Mouse (Mus musculus) cerebellum, adult (tissue): ENCODE results near the gene Rab11b.

Experiments used
- ATAC-seq: cut with Nextera tagmentation; 2 replicates; pipeline ENCODE4 v1.9.2; 2017; ENCODE audit warnings: mild to moderate bottlenecking, moderate library complexity, mixed read lengths; ENCODE audit not compliant: insufficient number of reproducible peaks, low FRiP score, low TSS enrichment

Gene Rab11b

GRCm38 (mm10) chr17:33760255-33761165 lies at the start of gene Rab11b:
Rab11b (minus strand) TSS chr17:33760530.
- ATAC-seq = peak; percentile 99

GRCm38 (mm10) chr17:33808192-33808591 lies 47.9 kb upstream of the Rab11b start:
- ATAC-seq = no peak

- ATAC-seq = no peak
These were observed 47.0 kb upstream of the Rab11b start for GRCm38 (mm10) chr17:33807181-33807888.

GRCm38 (mm10) chr17:33804745-33805144 lies 44.4 kb upstream of the Rab11b start:
- ATAC-seq = no peak

GRCm38 (mm10) chr17:33804205-33804604 lies 43.9 kb upstream of the Rab11b start:
- no peak for ATAC-seq

GRCm38 (mm10) chr17:33802221-33802620 lies 41.9 kb upstream of the Rab11b start:
- no peak for ATAC-seq

- no peak for ATAC-seq
These were observed 38.9 kb upstream of the Rab11b start for GRCm38 (mm10) chr17:33799277-33799676.

GRCm38 (mm10) chr17:33798306-33798705 lies 38.0 kb upstream of the Rab11b start:
- no peak for ATAC-seq

- ATAC-seq = no peak
These were observed 28.4 kb upstream of the Rab11b start for GRCm38 (mm10) chr17:33788732-33789131.

- no peak for ATAC-seq
These were observed 26.0 kb upstream of the Rab11b start for GRCm38 (mm10) chr17:33786375-33786774.

- ATAC-seq = no peak
These were observed 24.6 kb upstream of the Rab11b start for GRCm38 (mm10) chr17:33784939-33785338.

GRCm38 (mm10) chr17:33783408-33783807 lies 23.1 kb upstream of the Rab11b start:
- no peak for ATAC-seq

- no peak for ATAC-seq
These were observed 21.7 kb upstream of the Rab11b start for GRCm38 (mm10) chr17:33782067-33782466.

- no peak for ATAC-seq
These were observed 21.0 kb upstream of the Rab11b start, which contains the start of gene Angptl4 for GRCm38 (mm10) chr17:33781124-33781977. Angptl4 (minus strand) TSS chr17:33781830.

GRCm38 (mm10) chr17:33780431-33780830 lies 20.1 kb upstream of the Rab11b start:
- ATAC-seq = no peak

GRCm38 (mm10) chr17:33779967-33780295 lies 19.6 kb upstream of the Rab11b start:
- no peak for ATAC-seq

GRCm38 (mm10) chr17:33779271-33779966 lies 19.1 kb upstream of the Rab11b start:
- 0 out of 2 replicates have a peak, but pooled peaks have one; percentile 10 for ATAC-seq

GRCm38 (mm10) chr17:33775287-33775686 lies 15.0 kb upstream of the Rab11b start:
- no peak for ATAC-seq

- no peak for ATAC-seq
These were observed 14.3 kb upstream of the Rab11b start for GRCm38 (mm10) chr17:33774573-33775155.
